Mouse (Mus musculus): ENCODE data around the gene Cbr2.

Gene Cbr2

DNA sequence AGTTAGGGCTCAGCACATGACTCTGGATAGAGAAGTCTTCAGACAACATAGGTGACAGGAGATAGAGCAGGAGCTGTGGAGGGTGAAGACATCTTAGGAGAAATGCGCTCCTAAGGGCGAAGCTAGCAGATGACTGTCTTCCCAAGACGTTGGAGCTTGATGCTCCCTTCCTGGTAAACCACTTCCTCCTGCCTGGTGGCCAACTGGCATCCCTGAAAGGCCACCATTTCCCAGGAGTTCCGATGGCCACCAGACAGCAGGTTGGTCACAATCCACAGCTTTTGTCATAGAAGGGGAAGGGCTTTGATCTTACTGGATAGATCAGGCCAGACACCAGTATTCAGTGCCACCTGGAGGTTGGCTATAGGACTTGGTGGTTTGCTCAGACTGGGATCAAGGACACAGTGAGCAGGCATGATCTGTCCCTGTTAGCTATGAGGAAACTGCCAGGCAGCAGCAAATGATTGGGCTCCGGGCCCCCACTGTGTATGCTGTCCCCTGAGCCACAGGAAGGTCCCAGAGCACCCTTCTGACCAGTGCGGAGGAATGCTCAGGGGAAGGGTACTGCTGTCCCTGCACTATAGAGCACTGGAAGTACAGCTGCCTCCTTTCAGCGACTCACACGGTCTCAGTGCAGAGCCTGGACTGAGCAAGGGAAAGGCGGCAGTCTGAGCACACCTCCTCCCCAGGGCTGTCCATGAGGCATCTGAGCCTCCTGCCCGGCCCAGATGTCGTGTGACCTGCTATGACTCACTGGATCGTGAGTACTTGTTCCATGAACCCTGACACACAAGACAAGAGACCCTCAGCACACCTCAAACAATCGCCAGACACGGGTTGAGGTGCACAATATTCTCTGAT, 30.1 kb upstream of the Cbr2 start:
- H3K9me3 ChIP-seq (ENCODE audit: low read length), result peaks cover 38% of the 10 kb centered on the region
- H3K36me3 ChIP-seq (ENCODE audit: insufficient read depth, low read length), result no peaks in the 10 kb centered on the region
- H3K4me3 ChIP-seq (replicated peaks; ENCODE audit: low read length), result peak overlapping the region; percentile 61
- TF ChIP-seq POU5F1 (IDR thresholded peaks at IDR 0.05; ENCODE audit: borderline replicate concordance, low read length), result no peak
- TF ChIP-seq NANOG (IDR thresholded peaks at IDR 0.05; ENCODE audit: borderline replicate concordance, low read length), result no peak
- H3K27me3 ChIP-seq (ENCODE audit: insufficient read depth, low read length), result peaks cover 14% of the 10 kb centered on the region
- peaks cover 40% of the 10 kb centered on the region for H3K4me1 ChIP-seq (replicated peaks; ENCODE audit: low read depth, low read length)

DNA sequence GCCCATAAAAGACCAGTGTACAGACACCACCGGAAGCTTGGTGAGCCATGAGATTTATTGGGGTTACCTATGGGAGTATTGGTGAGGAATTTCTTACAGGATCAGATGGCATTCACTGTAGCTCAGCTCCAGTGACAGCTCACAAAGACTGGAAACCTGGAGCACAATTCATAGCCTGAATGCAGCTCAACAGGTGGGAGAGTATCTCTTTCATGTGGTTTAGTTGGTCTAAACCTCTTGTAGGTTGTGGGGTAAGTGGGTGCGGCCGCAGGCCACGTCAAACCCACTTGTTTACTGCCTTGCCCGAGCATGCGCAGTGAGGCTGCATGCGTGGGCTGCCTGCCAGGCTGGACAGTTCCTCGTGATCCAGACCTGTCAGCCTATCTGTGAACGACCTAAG, 28.3 kb upstream of the Cbr2 start:
- Histone ChIP-seq H3K4me3 (replicated peaks; ENCODE audit: low read length) (no peak overlapping the region), H3K4me1 (replicated peaks; ENCODE audit: low read depth, low read length) (peaks cover 26% of the 10 kb centered on the region), H3K27me3 (ENCODE audit: insufficient read depth, low read length) (peaks cover 14% of the 10 kb centered on the region), H3K9me3 (ENCODE audit: low read length) (peaks cover 51% of the 10 kb centered on the region), H3K36me3 (ENCODE audit: insufficient read depth, low read length) (no peaks in the 10 kb centered on the region)
- TF ChIP-seq CTCF (conservative IDR thresholded peaks at IDR 0.05; ENCODE audit: low read length) (no peak), POU5F1 (IDR thresholded peaks at IDR 0.05; ENCODE audit: borderline replicate concordance, low read length) (no peak), NANOG (IDR thresholded peaks at IDR 0.05; ENCODE audit: borderline replicate concordance, low read length) (no peak)

DNA sequence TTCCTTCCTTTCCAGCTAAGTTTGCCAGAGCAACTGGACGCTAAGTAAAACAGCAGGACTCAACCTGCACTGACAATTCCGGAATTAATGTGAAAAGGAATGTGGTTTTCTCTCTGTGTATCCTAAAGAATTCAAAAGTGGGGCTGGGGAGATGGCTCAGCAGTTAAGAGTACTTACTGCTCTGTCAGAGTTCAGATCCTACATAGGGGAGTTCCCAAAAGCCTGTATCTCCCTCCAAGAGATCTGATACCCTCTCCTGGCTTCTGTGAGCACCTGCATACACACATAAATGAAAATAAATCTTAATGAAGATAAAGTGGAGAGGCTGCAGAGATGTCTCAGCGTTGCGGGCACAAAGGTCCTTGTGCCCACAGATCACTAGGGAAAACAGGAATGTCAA, 19.7 kb upstream of the Cbr2 start:
- peaks cover 9% of the 10 kb centered on the region for H3K9me3 ChIP-seq (ENCODE audit: low read length)
- peaks cover 9% of the 10 kb centered on the region for H3K4me1 ChIP-seq (replicated peaks; ENCODE audit: low read depth, low read length)
- H3K27me3 ChIP-seq (ENCODE audit: insufficient read depth, low read length), result peaks cover 4% of the 10 kb centered on the region; the same call in 1 of the 2 replicates
- TF ChIP-seq NANOG (IDR thresholded peaks at IDR 0.05; ENCODE audit: borderline replicate concordance, low read length) (no peak), CTCF (conservative IDR thresholded peaks at IDR 0.05; ENCODE audit: low read length) (no peak), POU5F1 (IDR thresholded peaks at IDR 0.05; ENCODE audit: borderline replicate concordance, low read length) (no peak)
- no peak overlapping the region for H3K4me3 ChIP-seq (replicated peaks; ENCODE audit: low read length)
- H3K36me3 ChIP-seq (ENCODE audit: insufficient read depth, low read length), result no peaks in the 10 kb centered on the region

DNA sequence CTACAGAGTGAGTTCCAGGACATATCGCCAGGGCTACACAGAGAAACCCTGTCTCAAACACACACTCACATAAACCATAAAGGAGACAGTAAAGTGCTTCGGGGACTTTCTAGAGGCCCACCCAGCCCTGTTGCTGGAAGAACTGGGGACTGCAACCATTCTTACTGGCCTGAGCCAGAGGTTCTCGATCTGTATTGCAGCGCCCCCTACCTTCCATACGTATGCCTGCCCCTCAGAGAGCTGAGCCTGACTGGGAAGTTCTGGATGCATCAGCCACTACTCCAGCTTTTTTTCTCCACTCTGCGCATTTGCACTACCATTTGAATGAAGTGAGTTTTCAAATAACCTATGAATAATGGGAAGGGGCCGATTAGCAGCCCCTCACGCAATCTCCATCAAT, 17.5 kb upstream of the Cbr2 start:
- H3K27me3 ChIP-seq (ENCODE audit: insufficient read depth, low read length), result peaks cover 7% of the 10 kb centered on the region; the same call in 1 of the 2 replicates
- TF ChIP-seq POU5F1 (IDR thresholded peaks at IDR 0.05; ENCODE audit: borderline replicate concordance, low read length) (no peak), CTCF (conservative IDR thresholded peaks at IDR 0.05; ENCODE audit: low read length) (peak; percentile 65)
- no peaks in the 10 kb centered on the region for H3K9me3 ChIP-seq (ENCODE audit: low read length)
- H3K36me3 ChIP-seq (ENCODE audit: insufficient read depth, low read length), result no peaks in the 10 kb centered on the region
- peaks cover 9% of the 10 kb centered on the region for H3K4me1 ChIP-seq (replicated peaks; ENCODE audit: low read depth, low read length)
- no peak overlapping the region for H3K4me3 ChIP-seq (replicated peaks; ENCODE audit: low read length)

DNA sequence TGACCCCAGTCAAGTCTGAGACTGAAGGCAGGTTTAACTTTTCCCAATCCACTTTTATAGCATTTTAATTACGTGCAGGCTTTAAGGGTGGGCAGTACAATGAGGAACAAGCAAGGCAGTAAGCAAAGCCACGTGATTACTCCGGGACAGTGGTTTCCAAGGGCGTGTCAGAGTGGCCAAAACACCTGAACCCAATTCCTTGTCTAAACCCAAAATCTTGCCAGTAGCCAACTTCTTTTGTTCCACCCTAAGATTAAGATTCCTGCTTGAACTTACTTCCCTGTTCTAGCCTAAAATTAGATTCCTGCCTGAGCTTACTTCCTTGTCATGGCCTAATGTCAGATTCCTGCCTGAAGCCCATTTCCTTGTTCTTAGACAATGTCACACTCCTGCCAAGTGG, 16.1 kb upstream of the Cbr2 start:
- peaks cover 9% of the 10 kb centered on the region for H3K4me1 ChIP-seq (replicated peaks; ENCODE audit: low read depth, low read length)
- H3K9me3 ChIP-seq (ENCODE audit: low read length), result no peaks in the 10 kb centered on the region
- no peaks in the 10 kb centered on the region for H3K36me3 ChIP-seq (ENCODE audit: insufficient read depth, low read length)
- H3K4me3 ChIP-seq (replicated peaks; ENCODE audit: low read length), result no peak overlapping the region
- H3K27me3 ChIP-seq (ENCODE audit: insufficient read depth, low read length), result peaks cover 9% of the 10 kb centered on the region
- TF ChIP-seq CTCF (conservative IDR thresholded peaks at IDR 0.05; ENCODE audit: low read length) (no peak), NANOG (IDR thresholded peaks at IDR 0.05; ENCODE audit: borderline replicate concordance, low read length) (no peak), POU5F1 (IDR thresholded peaks at IDR 0.05; ENCODE audit: borderline replicate concordance, low read length) (no peak)

DNA sequence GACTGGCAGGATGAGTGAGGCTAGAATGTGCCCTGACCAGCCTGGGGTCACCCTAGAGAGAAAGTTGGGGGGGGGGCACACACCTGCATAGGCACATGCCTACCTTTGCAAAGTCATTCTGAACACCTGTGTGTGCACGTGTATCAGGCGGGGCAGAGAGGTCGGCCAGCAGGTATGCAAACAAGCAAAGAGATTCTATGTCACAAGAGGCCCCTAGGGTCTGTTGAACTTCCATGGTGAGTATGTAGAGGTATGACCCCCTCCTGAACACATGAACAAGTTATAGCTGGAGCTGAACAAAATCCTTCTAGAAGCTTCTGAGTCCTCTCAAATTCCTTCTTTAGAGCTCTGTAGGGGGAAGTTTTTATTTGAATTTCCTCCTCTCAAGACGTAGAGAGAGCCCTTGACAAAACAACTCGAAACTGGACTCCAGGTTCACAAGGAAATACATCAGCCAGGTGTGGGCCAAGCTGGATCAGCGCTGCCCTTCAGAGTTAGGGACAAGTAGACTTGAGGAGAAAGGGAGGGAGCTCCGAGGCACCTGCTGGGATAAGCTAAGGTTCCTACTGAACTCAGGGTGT, 12.3 kb upstream of the Cbr2 start:
- peaks cover 13% of the 10 kb centered on the region; the same call in 1 of the 2 replicates for H3K27me3 ChIP-seq (ENCODE audit: insufficient read depth, low read length)
- TF ChIP-seq POU5F1 (IDR thresholded peaks at IDR 0.05; ENCODE audit: borderline replicate concordance, low read length), result no peak
- TF ChIP-seq NANOG (IDR thresholded peaks at IDR 0.05; ENCODE audit: borderline replicate concordance, low read length), result no peak
- TF ChIP-seq CTCF (conservative IDR thresholded peaks at IDR 0.05; ENCODE audit: low read length), result no peak
- no peaks in the 10 kb centered on the region for H3K9me3 ChIP-seq (ENCODE audit: low read length)
- no peak overlapping the region for H3K4me3 ChIP-seq (replicated peaks; ENCODE audit: low read length)
- no peaks in the 10 kb centered on the region; the same call in 1 of the 2 replicates for H3K4me1 ChIP-seq (replicated peaks; ENCODE audit: low read depth, low read length)
- H3K36me3 ChIP-seq (ENCODE audit: insufficient read depth, low read length), result no peaks in the 10 kb centered on the region

DNA sequence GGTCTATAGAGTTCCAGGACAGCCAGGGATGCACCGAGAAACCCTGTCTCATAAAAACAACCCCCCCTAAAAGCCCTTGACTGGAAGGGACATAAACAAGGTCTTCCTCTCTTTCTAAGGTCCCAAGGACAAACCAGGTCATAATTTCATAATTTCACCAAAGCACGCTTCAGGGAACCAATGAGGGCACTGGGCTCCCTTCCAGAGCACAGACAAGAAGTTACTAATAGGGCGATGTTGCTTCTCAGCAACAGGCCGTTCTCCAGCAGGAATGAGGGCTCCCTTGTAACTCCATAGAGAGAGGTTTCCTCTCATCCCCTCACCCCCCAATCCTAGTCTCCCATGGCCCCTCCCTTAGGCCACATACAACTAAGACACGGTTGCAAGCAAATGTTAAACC, 9.1 kb upstream of the Cbr2 start:
- Histone ChIP-seq H3K4me1 (replicated peaks; ENCODE audit: low read depth, low read length) (peaks cover 11% of the 10 kb centered on the region), H3K4me3 (replicated peaks; ENCODE audit: low read length) (no peak overlapping the region), H3K9me3 (ENCODE audit: low read length) (no peaks in the 10 kb centered on the region), H3K36me3 (ENCODE audit: insufficient read depth, low read length) (no peaks in the 10 kb centered on the region), H3K27me3 (ENCODE audit: insufficient read depth, low read length) (peaks cover 10% of the 10 kb centered on the region; the same call in 1 of the 2 replicates)
- TF ChIP-seq POU5F1 (IDR thresholded peaks at IDR 0.05; ENCODE audit: borderline replicate concordance, low read length) (no peak), CTCF (conservative IDR thresholded peaks at IDR 0.05; ENCODE audit: low read length) (no peak), NANOG (IDR thresholded peaks at IDR 0.05; ENCODE audit: borderline replicate concordance, low read length) (no peak)

DNA sequence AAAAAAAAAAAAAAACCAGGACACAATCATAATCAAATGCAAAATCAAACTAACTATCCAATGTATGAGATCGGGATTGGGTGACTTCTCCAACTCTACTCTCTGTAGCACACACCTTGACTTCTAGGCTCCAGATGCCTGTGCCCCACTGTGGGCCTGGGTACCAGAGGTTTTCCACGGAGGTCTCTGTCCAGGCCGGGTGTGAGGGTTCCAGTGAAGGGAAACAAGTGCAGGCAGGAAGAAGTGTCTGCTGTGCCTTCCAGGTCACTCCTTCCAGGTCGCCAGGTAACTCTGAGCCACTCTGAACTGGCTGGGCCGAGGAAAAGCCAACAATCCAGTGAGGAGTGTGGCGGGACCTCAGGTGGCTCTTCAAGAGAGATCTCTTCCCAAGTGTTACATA, 4.5 kb upstream of the Cbr2 start:
- TF ChIP-seq POU5F1 (IDR thresholded peaks at IDR 0.05; ENCODE audit: borderline replicate concordance, low read length) (no peak), CTCF (conservative IDR thresholded peaks at IDR 0.05; ENCODE audit: low read length) (no peak), NANOG (IDR thresholded peaks at IDR 0.05; ENCODE audit: borderline replicate concordance, low read length) (no peak)

More for the DNA sequence above, 4.5 kb upstream of the Cbr2 start:
- Histone ChIP-seq H3K36me3 (ENCODE audit: insufficient read depth, low read length) (no peaks in the 10 kb centered on the region), H3K4me3 (replicated peaks; ENCODE audit: low read length) (no peak overlapping the region), H3K9me3 (ENCODE audit: low read length) (no peaks in the 10 kb centered on the region), H3K27me3 (ENCODE audit: insufficient read depth, low read length) (peaks cover 14% of the 10 kb centered on the region; the same call in 1 of the 2 replicates), H3K4me1 (replicated peaks; ENCODE audit: low read depth, low read length) (peaks cover 29% of the 10 kb centered on the region)

Measured in E14TG2a.4 (cell line).